Mouse (Mus musculus): ENCODE measurements at regions not wholly inside any gene's neighbourhood (a gene's known extent, or its start where the extent isn't known, plus 50 kb on each side); places are given as distances from the start of the nearest gene placed in this dataset.
A peak's percentile ranks its signal among the peaks of the same experiment; 100 is the strongest.
"Not testable (repeated sequence)": the region's sequence is repeated elsewhere in the genome, so short reads cannot be mapped to it uniquely, and the experiment has no call there.

DNA sequence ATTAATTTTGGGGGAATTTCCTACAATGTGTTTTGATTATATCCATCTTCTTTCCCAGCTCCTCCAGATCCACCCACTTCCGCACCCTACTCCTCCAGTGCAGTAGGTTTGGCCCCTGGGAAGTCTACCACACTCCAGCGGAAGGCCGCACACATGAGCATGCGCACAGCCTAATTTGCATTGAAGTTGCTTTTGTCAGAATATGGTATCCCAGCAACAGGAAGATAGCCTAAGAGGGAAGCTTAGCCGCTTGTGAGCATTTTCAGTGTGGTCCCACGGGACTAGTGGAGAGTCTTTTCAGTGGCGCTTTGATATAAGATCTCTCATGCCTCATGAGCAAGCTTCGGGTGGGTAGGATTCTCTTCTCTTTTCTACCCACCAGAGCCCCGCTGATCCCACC is 455.6 kb downstream of the Cbln4 start:
- no peak overlapping the region for H3K4me2 ChIP-seq
- TF ChIP-seq CTCF (IDR thresholded peaks at IDR 0.05; ENCODE audit: low read depth): no peak
- ATAC-seq (ENCODE audit: insufficient read depth) (no peak), DNase-seq (no peak)
- no peaks in the 10 kb centered on the region for H3K27me3 ChIP-seq (ENCODE audit: insufficient read depth, low read length)
- no peaks in the 10 kb centered on the region for H3K4me1 ChIP-seq (ENCODE audit: insufficient read depth)
- no peaks in the 10 kb centered on the region for H3K9me3 ChIP-seq (ENCODE audit: low read depth, low read length)
- no peak overlapping the region for H3K27ac ChIP-seq (ENCODE audit: low read depth)
- H3K36me3 ChIP-seq (ENCODE audit: insufficient read depth): no peaks in the 10 kb centered on the region
- H3K9ac ChIP-seq: no peak overlapping the region
- no peak overlapping the region for H3K4me3 ChIP-seq (ENCODE audit: low read depth, low read length)
- WGBS: 84% methylated on average over 9 of the region's 9 CpGs

DNA sequence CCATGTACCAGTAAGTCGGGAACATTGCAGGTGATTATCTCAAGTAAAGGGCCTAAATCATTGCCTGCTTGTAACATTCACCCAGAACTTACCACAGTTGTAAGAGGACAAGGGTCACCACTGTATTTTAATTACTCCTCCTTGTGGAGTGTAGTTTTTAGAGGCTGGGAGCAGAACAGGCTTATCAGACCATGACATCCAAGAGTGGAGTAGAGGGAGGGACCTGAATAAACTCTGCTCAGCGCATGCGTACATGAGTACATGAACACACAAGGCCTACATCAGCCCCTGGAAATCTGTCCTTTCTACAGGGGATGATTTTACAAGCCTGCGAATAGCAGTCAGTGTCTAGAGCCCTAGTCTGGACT is 456.4 kb downstream of the Cbln4 start:
- Histone ChIP-seq H3K36me3 (ENCODE audit: insufficient read depth) (no peaks in the 10 kb centered on the region), H3K27me3 (ENCODE audit: insufficient read depth, low read length) (no peaks in the 10 kb centered on the region), H3K9me3 (ENCODE audit: low read depth, low read length) (no peaks in the 10 kb centered on the region), H3K9ac (no peak overlapping the region), H3K27ac (ENCODE audit: low read depth) (no peak overlapping the region), H3K4me2 (no peak overlapping the region), H3K4me3 (ENCODE audit: low read depth, low read length) (no peak overlapping the region), H3K4me1 (ENCODE audit: insufficient read depth) (no peaks in the 10 kb centered on the region)
- no peak for TF ChIP-seq CTCF (IDR thresholded peaks at IDR 0.05; ENCODE audit: low read depth)
- 85% methylated on average over 4 of the region's 4 CpGs for WGBS
- ATAC-seq (ENCODE audit: insufficient read depth) (no peak), DNase-seq (no peak)

DNA sequence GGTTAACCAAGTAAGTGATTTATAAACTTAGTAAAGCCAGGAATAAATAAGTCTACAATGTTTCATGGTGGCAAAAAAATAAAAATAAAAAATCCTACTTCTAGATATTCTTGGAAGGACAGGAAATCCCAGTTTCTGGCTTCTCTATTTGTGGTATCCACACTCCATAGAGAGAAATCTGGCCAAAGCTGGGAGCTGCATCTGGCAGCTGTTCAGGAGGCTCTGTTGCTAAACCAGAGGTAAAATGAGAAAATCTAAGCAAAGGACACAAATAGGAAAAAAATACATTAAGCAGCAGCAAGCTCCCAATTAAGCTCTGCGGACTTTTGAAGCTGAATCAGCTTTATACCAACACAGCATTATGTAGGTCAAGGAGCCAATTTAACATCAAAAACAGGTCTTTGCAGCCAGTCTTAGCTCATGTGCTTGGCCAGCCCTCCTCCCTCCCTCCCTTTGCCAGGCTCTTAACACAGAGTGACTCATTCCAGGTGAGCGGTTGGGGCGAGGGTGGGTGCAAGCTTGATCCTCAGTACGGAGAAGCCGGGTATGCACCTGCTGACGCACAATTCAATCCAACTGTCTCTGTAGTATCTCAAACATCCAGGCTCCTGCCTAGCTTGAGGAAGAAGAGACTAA is 456.9 kb downstream of the Cbln4 start:
- DNase-seq: no peak
- 72% methylated on average over 6 of the region's 6 CpGs for WGBS

DNA sequence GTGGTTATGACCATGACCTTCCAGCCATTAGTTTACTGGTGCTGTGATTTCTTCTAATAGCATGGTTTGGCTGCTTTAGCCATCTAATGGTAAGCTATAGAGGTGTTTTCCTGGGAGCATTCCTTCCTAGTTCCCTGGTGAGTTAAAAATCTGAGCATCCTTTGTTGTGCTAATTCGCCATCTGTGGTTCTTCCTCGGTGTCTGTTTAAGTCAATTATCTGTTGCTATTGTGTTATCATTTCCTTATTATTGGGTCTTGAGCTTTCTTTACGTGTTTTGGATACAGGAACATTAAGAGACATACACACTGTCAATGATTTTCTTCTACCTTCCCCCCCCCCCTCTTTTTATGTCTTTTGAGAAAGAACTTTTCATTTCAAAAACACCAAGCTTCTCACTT is 468.9 kb downstream of the Cbln4 start:
- Histone ChIP-seq H3K27ac (ENCODE audit: low read depth) (no peak overlapping the region), H3K4me2 (no peak overlapping the region), H3K9me3 (ENCODE audit: low read depth, low read length) (no peaks in the 10 kb centered on the region), H3K4me1 (ENCODE audit: insufficient read depth) (no peaks in the 10 kb centered on the region), H3K9ac (no peak overlapping the region), H3K4me3 (ENCODE audit: low read depth, low read length) (no peak overlapping the region), H3K27me3 (ENCODE audit: insufficient read depth, low read length) (no peaks in the 10 kb centered on the region), H3K36me3 (ENCODE audit: insufficient read depth) (no peaks in the 10 kb centered on the region)
- ATAC-seq (ENCODE audit: insufficient read depth) (no peak), DNase-seq (no peak)
- TF ChIP-seq CTCF (IDR thresholded peaks at IDR 0.05; ENCODE audit: low read depth): no peak
- WGBS: 66% methylated on average over 3 of the region's 3 CpGs

More for the DNA sequence above, 456.9 kb downstream of the Cbln4 start:
- H3K27me3 ChIP-seq (ENCODE audit: insufficient read depth, low read length): no peaks in the 10 kb centered on the region
- no peak for TF ChIP-seq CTCF (IDR thresholded peaks at IDR 0.05; ENCODE audit: low read depth)
- no peaks in the 10 kb centered on the region for H3K9me3 ChIP-seq (ENCODE audit: low read depth, low read length)
- H3K4me2 ChIP-seq: no peak overlapping the region
- no peak for ATAC-seq (ENCODE audit: insufficient read depth)
- no peak overlapping the region for H3K27ac ChIP-seq (ENCODE audit: low read depth)
- H3K4me1 ChIP-seq (ENCODE audit: insufficient read depth): no peaks in the 10 kb centered on the region
- H3K4me3 ChIP-seq (ENCODE audit: low read depth, low read length): no peak overlapping the region
- H3K36me3 ChIP-seq (ENCODE audit: insufficient read depth): no peaks in the 10 kb centered on the region
- H3K9ac ChIP-seq: no peak overlapping the region

DNA sequence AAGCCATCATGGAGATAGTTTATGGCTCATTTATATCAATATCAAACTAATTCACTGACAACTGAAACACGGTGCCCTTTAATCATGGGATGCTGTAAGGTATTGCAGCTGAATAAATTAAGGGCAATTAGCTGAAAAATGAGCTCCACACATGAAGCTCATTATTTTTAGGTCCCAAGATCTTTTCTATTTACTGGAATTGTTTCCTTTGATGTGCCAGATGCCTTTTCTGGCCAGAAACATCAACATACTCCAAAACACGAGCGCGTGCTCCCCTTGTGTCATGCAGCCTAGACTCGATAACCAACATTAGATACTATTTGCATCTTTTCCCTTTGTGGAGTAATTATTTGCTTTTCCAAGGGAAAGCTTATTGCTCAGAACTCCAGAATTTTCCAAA is 480.6 kb downstream of the Cbln4 start:
- Histone ChIP-seq H3K9ac (no peak overlapping the region), H3K4me1 (ENCODE audit: insufficient read depth) (no peaks in the 10 kb centered on the region), H3K4me3 (ENCODE audit: low read depth, low read length) (no peak overlapping the region), H3K4me2 (no peak overlapping the region), H3K9me3 (ENCODE audit: low read depth, low read length) (no peaks in the 10 kb centered on the region), H3K27me3 (ENCODE audit: insufficient read depth, low read length) (no peaks in the 10 kb centered on the region), H3K36me3 (ENCODE audit: insufficient read depth) (no peaks in the 10 kb centered on the region), H3K27ac (ENCODE audit: low read depth) (no peak overlapping the region)
- ATAC-seq (ENCODE audit: insufficient read depth): no peak
- no peak for TF ChIP-seq CTCF (IDR thresholded peaks at IDR 0.05; ENCODE audit: low read depth)
- 88% methylated on average over 5 of the region's 5 CpGs for WGBS
- DNase-seq: no peak

DNA sequence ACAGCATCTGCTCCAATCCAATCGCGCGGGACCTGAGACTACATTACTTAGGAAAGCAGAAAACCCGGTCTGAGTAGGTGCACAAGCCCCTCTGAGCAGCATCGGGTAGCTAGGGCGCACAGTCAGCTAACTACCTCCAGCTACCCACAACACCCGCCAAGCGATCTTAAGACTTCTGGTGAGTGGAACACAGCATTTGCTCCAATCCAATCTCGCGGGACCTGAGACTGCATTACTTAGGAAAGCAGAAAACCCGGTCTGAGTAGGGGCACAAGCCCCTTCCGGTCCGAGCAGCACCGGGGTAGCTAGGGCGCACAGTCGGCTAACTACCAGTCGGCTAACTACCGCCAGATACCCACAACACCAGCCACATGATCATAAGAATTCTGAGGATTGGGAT is 500.5 kb downstream of the Cbln4 start:
- 78% methylated on average over 18 of the region's 18 CpGs for WGBS
- not testable (repeated sequence) for H3K9me3 ChIP-seq (ENCODE audit: low read depth, low read length); H3K4me1 ChIP-seq (ENCODE audit: insufficient read depth); H3K9ac ChIP-seq; H3K27ac ChIP-seq (ENCODE audit: low read depth); H3K27me3 ChIP-seq (ENCODE audit: insufficient read depth, low read length); H3K4me2 ChIP-seq; H3K36me3 ChIP-seq (ENCODE audit: insufficient read depth); DNase-seq; ATAC-seq (ENCODE audit: insufficient read depth); H3K4me3 ChIP-seq (ENCODE audit: low read depth, low read length)

DNA sequence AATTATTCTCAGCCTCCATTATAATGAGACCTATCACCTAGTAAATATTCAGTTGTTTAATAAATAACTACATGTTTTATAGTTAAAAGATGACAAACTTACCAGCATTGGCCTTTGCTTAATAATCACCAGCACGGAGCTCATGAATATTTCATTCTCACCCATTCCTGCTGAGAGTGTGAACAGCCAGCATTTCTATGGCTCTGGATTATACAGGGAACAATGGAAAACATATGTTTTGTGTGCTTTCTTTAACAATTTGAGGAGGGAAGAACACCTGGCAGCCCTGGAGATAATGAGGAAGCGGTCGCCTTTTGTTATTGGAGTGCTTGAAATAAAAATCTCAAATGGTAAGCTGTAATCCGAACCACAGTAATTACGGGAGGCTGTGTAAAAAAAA is 528.4 kb downstream of the Cbln4 start:
- Histone ChIP-seq H3K36me3 (ENCODE audit: insufficient read depth) (no peaks in the 10 kb centered on the region), H3K9me3 (ENCODE audit: low read depth, low read length) (no peaks in the 10 kb centered on the region), H3K4me1 (ENCODE audit: insufficient read depth) (no peaks in the 10 kb centered on the region), H3K27ac (ENCODE audit: low read depth) (no peak overlapping the region), H3K4me3 (ENCODE audit: low read depth, low read length) (no peak overlapping the region), H3K27me3 (ENCODE audit: insufficient read depth, low read length) (no peaks in the 10 kb centered on the region), H3K4me2 (no peak overlapping the region), H3K9ac (no peak overlapping the region)
- ATAC-seq (ENCODE audit: insufficient read depth) (no peak), DNase-seq (no peak)
- no peak for TF ChIP-seq CTCF (IDR thresholded peaks at IDR 0.05; ENCODE audit: low read depth)
- 79% methylated on average over 5 of the region's 5 CpGs for WGBS

DNA sequence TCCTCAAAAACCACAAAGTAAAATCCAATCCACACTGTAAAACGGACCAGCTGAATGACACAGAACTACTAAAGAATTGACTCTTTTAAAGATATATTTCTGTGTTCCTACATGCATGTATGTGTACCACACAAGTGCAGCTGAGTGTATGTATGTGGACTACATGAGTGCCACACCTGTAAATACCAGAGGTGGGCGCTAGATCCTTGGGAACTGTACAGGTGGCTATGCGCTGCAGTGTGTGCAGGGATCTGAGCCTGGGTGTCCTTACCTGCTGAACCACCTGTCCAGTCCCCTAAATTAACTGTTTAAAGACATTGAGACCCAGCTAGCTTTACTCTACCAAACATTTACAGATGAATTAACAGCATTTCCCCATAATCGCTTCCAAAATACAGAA is 546.6 kb downstream of the Cbln4 start:
- no peaks in the 10 kb centered on the region for H3K36me3 ChIP-seq (ENCODE audit: insufficient read depth)
- no peaks in the 10 kb centered on the region for H3K9me3 ChIP-seq (ENCODE audit: low read depth, low read length)
- no peaks in the 10 kb centered on the region for H3K27me3 ChIP-seq (ENCODE audit: insufficient read depth, low read length)
- no peak for DNase-seq
- H3K27ac ChIP-seq (ENCODE audit: low read depth): no peak overlapping the region
- no peak for ATAC-seq (ENCODE audit: insufficient read depth)
- TF ChIP-seq CTCF (IDR thresholded peaks at IDR 0.05; ENCODE audit: low read depth): peak; percentile 44
- H3K9ac ChIP-seq: no peak overlapping the region
- whole genome bisulfite sequencing: 76% methylated on average over 4 of the region's 4 CpGs
- no peak overlapping the region for H3K4me3 ChIP-seq (ENCODE audit: low read depth, low read length)
- H3K4me1 ChIP-seq (ENCODE audit: insufficient read depth): no peaks in the 10 kb centered on the region
- no peak overlapping the region for H3K4me2 ChIP-seq
